Mouse (Mus musculus): ENCODE measurements around the gene Fbxl2.
A peak's percentile ranks its signal among the peaks of the same experiment; 100 is the strongest.

Fbxl2 gene

DNA sequence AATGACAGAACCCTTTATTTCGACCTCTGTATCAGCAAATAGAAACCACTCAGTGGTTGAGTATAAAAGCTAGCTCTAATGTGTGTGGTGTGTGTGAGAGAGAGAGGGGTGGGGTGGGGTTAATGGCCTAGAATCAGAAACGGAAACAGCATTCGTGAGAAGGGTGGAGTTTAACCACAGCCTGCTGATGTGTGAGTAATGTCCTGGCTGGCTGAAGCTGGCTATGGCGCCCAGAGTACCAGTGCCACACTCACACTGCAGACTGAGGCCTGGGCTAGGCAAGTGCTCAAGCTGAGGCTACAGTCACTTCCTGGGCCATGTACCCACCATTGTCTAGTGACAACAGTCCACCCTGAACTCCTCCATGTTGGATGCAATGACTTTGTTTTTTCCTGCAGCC lies 29.6 kb downstream of the Fbxl2 start:
- no peak for DNase-seq

DNA sequence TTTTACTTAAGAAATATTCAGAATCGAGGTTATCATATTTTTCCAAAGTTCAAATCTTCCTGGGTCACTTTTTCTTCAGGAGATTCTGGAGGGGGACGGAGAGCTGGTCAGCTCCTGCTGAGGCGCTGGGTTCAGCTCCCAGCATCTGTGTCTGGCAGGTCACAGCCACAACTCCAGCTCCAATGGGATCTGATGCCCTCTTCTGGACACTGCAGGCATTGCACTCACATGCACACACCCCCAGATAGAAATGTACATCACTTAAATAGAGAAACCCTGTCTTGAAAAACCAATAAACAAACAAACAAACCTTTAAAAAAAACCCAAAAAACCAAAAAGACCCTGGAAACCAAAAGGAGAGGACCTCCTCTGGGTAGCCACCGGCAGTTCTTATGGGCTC lies 30.3 kb downstream of the Fbxl2 start:
- DNase-seq, result no peak

DNA sequence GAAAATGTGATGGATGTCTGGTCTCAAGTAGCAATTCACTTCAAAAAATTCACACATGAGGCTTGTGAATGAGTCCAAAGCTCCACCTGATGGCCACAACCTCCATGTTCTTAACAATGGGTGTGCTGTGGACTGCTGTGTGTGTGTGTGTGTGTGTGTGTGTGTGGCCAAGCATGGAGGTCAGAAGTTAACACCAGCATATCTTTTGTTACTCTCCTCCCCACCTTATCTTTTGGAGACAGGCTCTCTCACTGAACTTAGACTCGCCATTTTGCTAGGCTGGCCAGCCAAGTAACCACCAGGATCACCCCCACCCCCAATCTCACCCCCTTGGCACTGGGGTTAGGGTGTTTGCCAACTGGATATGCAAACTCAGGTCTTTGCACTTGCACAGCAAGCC lies 32.0 kb downstream of the Fbxl2 start:
- no peak for DNase-seq

DNA sequence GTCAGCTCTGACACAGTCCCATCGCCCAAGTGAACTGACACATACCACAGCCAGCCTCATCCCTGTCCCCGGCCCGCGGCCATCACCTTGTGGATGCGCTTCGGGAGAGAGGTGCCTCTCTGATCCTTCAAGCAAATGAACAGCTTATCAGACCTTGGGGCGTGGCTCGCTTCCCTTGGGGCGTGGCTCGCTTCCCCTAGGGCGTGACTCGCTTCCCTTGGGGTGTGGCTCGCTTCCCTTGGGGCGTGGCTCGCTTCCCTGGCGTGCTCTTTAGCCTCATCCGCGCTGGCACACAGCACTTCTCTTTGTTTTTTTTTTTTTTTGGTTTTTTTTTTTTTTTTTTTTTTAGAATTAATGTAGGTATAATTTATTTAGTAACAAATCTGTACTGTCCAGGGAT lies 34.8 kb downstream of the Fbxl2 start:
- DNase-seq, result no peak

DNA sequence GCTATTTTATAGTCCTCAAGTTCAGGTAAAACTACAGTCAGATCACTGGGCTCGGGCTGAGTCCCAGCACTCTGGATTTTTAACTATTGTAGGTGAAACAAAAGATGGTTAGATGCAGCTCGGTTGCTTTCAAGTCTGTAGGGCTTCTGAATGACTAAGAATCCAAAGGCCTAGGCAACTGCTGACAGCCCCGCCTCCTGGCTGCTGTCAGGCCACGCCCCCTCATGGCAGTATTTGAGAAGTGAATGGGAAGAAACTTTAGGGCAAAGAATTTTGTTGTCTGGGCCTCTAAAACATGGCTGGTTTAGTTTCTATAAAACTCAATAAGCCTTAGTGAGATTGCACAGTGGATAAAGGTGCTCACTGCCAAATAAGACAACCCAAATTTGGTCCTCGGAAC lies 36.5 kb downstream of the Fbxl2 start:
- DNase-seq, result no peak

DNA sequence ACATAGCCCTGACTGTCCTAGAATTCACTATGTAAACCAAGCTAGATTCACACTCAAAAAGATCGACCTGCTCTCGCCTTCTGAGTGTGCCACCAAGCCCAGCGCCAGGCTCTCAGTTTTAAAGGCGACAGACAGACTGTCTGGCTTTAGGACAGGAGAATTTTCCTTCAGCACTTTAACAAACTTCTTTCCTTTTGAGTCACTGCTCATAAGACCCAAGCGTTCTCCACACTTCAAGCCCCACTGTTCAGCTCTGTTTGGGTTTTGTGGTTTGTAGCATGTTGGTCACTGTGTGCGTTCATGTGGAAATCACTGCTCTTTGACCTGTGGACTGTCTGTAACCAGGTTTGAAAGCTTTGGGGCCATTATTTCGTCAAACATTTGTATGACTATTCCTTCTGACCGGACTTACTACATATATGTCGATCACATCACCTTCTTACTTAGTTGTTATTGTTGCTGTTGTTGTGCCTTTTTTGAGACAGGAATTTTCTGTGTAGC lies 38.1 kb downstream of the Fbxl2 start:
- peak; percentile 25 for DNase-seq

DNA sequence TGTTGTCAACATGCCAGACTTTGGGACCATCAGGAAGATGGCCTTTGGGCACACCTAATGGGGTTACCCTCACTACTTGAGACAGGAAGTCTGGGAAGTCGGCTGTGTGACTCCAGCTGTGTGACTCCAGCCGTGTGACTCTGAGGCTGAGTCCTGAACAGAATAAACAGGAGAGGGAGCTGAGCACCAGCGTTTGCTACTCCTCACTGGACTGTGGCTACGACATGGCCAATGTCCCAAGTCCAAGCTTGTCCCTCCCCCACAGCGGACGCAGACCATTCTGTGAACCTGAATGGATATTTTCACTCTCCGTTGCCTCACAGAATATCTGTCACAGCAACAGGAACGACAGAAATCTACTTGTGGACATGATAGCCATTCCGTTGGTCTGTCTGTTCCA lies 39.2 kb downstream of the Fbxl2 start:
- DNase-seq, result peak; percentile 59

DNA sequence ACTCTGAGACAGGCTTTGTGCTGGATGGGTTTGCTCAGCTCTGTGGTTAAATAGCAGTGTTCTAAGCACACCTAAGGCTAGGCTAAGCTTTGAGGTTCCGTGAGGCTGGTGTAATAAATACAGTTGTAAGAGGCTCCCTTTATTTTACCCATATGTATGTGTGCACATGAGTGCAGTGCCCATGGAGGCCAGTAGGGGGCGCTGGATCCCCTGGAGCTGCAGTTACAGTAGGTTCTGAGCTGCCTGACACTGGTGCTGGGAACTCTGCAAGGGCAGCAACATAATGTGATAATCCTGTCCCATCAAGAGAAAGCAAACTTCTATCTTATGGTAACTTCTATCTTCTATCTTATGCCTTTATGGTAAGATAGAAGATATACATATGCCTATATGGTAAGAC lies 47.7 kb downstream of the Fbxl2 start:
- no peak for DNase-seq

DNA sequence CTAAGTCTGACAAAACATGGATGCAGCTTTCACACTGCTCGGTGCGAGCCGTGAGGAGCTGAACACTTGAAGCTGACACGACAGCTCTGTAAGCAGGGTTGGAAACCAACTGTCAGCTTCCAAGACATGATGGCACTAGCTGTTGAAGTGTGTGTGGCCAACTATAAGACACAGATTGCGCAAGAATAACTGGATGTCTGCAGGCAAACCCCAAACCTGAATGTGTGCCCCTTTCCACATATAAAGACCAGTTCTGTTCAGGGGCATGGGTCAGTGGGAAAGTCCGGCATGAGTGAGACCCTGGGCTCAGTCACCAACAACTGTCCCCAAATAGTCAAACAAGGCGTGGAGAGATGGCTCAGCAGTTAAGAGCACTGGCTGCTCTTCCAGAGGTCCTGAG lies 53.2 kb downstream of the Fbxl2 start:
- no peak for DNase-seq

DNA sequence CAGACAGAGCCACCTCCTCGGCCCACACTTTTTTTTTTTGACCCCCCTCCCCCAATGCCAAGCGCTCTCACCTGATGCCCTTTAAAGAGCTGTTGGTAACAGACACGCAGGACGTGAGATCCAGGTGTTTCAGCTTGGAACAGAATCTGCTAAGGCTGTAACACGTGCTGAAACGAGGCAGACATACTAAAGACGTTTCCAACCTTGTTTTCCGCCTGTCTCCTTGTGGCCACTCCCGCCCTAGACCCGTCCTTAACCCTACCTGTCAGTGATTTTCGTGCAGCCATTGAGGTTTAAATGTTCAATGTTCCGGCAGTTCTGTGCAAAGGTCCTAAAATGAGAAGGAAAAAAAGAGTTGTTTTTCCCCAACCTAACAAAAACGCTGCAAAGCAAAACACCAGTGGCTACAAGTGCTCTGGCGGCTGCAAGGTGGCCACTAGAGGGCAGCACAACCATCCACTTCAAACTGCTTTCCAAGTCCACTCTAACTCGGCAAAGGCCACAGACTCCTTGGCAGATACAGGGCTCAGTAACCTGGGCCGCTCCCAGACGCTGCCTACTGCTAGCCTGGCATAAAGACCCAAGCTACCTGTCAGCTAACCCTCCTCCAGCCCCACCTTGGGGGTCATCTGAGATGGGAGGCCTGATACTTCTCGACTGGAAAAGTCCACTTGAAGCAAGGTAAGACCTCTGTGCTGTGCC lies 55.3 kb downstream of the Fbxl2 start:
- DNase-seq, result peak; percentile 89

DNA sequence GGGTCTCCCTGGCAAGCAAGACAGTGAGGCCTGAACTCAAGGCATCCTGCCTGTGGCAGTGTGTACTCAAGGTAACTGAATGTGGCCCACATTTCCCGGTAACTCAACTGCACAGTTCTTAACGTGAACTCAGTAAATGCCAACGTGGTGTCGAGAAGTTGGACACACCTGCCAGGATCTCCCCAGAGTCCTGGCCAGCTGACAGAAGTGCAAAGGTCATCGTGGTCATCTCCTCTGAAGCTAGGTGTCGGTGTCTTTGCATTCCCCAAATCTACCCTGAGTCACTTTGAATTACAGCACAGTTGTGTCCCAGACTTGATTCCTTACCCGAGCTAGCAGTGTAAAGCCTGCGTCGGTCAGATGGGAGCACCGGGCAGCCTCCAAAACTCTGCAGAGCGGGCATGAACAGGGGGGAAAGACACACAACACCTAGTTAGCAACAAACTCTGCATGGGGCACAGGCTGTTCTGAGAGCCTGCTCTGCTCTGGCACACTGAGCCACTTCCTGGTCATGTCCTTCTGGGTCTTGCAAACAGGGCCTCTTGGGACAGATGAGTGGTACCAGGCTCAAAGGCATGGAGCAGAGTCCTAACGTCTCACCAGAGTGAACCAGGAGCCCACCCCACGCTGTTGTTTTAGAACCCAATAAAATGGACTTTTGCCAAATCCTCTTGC lies 60.9 kb downstream of the Fbxl2 start:
- DNase-seq, result peak; percentile 69

DNA sequence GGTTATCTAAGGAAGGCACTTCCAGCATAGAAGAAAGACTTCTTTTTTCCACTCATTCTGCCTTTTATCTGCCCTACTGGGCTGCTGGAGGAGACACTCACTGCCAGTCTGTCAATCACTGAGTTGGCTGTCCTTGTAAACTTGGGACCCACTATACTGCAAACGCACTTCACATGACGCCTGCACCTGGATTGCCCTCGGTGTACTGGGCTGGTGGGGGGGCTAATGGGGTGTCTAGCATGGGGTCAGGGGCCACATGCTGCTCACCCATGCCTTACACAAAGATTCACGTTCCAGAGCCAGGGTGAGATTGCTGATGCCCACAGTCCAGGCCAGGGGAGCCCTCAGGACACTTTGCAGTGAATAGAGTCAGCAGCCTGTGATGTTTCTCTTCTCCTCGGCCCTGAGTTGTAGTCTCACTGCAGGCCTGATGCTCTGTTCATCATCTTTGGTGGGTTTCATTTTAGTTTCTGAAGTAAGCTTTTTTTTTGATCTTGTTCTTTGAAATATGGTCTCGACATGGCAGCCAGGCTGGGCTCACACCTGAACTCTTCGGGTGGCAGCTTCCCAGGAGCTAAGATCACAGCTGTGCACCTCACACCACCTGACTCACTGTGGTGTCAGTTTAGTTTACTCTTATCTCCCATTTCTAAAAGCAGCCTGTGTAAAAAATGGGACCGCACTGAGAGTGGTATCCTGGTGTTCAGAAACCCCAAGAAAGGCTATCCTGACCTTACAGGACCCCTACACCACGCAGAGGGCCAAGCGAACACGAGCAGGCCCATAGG lies 62.9 kb downstream of the Fbxl2 start:
- no peak for DNase-seq

DNA sequence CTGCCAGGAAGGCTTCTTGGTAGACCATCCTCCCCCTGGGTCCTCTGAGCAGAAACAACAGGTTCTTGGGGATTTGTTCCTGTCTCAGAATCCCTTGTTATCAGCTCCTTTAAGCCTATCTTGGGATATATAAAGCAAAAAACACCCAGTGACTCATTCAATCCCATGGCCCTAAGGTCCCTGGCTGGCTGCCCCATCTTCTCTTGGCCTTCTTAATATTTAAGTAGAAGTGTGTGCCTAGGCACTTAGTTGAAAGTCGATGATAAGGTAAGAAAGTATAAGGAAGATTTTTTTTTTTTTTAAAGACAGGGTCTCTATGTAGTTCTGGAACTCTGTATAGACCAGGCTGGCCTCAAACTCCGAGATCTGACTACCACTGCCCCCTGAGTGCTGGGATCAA lies 63.5 kb downstream of the Fbxl2 start:
- DNase-seq, result no peak

DNA sequence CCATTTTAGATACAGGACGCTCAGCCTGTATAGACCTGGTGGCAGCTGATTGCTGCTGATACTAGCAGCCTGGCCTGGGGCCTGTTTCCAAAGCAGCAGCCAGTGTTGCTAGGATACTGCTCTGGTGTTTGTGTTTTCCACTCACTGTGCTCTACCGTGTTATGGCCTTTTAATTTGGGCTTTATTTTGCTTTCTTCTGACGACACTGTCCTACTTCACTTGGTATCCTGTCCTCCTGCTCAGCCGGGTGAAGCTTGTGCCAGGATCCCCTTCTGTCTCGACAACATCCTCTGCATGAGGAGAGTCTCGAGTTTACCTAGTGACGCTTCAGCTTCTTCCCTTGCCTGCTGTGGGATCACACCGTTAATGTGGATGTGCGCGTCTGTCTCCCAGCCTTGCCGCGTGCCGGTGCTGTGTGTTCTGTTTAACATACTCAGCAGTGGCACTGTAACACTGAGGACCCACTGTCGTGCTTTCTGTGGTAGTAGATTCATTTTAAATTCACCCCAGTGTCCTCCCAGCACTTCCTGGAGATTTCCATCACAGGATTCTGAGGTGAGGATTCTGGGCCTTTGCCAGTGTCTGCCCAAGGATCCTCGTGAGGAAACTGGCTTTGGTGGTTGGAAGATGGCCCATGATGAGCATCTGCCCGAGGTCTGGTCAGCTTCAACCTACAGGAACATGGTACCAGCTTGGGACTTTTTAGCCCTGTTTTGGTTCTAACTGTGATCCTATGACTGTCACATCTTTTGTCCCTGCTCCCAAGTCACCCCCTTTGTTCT lies 64.7 kb downstream of the Fbxl2 start:
- DNase-seq, result peak; percentile 28

DNA sequence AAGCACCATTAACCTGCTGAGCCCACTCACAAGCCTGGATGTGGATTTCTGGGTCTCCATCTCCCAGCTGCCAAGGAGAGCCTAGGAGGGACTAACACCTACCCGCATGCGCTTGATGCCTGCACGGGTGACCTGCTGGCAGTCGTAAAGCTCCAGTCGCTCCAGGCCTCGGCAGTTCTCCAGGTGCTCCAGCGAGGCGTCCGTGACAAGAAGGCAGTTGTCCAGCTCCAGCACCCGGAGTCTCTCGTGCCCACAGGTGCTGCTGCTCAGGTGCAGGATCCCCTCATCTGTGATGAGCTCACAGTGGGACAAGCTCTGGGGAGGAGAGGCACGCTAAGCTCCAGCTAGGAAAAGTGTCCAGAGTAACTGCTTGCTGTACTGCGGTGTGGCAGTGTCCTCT lies 66.6 kb downstream of the Fbxl2 start:
- DNase-seq, result peak; percentile 45

DNA sequence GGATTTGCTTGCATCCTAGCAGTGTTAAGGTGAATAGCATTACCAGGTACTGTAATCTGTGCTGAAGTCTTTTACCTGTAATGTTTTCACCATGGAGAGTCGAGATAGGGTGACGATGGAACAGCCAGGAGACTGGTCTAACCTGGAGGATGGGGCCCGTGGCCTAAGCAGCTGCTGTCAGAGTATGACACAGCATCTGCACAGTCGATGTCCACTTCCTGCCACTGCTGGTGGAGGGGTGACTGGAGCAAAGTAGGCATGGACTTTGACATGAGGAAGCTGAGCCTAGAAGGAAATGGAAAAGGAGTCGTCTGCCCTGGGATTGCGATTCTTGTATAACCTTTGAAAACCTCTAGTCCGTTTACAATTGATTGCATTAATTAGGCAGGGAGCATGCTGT lies 67.3 kb downstream of the Fbxl2 start:
- no peak for DNase-seq

DNA sequence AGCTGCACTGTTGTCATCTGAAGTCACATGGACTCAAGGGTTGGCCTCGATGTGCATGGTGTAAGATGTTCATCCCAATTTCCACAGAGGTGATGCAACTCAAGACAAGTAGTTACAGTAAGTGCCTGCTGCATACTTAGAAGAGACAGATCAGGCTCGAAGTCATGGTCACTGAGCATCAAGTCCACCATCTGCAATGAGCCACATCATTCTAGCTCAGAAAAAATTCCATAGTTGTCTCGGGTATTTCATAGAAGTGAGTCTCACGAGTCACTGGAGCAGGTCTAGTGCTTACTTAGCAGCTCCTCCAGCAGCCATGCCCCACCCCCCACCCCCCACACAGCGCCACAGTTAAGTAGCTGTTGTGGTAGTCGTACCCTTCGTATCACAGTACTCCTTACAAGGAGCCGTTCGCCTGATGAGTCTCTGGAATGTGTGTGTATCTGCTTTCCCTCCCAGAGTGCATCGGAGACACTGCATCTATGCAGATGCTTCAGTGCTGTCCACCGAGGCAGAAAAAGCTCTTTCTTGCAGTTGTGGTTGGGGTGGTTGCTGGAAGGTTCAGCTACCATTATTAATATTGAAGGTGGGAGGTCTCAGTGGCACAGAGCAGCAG lies 68.7 kb downstream of the Fbxl2 start:
- no peak for DNase-seq

DNA sequence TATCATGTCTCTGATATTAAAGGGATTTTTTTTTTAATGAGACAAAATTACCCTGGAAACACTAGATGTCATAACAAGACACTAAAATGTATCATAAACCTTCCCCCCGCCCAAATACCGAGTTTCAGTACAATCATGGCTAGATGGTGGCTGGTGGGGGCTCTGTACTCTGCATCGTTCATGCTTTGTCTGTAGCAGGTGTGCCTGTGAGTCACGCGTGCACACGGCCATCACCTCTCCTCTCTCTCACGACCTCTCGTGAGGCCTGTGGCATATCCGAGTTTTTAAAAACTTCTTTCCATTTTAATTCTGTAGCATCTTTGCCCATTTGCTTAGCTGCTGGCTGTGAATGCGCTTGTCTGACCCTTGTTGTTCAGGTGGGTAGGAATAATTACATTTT lies 69.7 kb downstream of the Fbxl2 start:
- no peak for DNase-seq

DNA sequence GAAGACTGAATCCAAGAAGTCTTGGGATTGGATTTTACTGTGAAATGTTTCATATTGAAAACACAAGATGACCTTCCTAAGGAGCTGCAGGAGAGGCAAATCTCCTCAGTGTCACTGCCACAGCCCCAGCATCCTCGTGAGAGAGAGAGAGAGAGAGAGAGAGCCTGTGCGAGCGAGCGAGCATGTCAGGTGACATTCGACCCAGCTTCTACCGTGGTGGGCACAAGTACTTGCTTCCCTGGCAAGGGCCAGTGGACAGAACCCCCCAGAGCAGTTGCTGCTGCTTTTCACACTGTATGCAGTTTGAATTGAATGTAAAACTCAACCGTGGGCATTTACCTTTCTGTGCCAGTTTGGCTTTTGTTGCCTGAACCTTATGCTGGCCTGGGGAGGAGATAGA lies 70.5 kb downstream of the Fbxl2 start:
- DNase-seq, result no peak

DNA sequence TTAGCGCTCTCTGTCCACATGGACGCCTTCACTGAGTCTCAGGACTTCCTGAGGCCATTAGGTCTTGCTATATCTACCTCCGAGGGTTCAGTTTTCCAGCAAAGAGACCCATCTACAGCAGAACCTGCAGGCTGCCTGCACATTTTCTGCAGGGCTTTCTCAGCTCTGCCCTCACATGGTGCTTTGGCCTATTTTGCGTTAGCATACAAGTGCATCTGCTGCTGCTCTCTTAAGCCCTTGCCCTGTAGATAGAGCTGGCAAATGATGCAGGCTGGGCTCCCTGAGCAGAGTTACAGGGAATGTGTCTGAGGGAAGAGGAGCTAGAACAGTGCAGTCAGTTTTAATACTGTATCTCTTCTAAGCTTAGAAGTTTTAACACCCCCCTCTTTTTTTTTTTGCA lies 71.0 kb downstream of the Fbxl2 start:
- no peak for DNase-seq

DNA sequence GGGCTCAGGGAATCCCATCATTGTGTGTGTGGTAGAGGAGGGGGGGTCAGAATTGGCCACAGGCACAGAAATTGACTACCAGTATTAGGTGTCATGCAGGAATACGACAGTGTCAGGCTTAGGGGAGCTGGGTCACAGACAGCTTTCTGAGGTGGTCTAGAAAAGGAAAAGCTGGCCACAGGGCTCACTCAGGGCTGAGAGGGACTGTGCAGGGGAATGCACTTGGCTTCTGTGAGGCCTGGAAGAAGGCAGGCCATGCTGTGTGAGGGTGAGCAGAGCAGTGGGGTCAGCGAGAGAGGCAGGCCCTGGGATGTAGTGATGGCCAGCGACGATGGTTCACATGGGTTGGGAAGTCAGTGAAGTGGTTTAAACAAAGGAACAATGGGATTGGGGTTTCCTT lies 72.1 kb downstream of the Fbxl2 start:
- DNase-seq, result no peak

DNA sequence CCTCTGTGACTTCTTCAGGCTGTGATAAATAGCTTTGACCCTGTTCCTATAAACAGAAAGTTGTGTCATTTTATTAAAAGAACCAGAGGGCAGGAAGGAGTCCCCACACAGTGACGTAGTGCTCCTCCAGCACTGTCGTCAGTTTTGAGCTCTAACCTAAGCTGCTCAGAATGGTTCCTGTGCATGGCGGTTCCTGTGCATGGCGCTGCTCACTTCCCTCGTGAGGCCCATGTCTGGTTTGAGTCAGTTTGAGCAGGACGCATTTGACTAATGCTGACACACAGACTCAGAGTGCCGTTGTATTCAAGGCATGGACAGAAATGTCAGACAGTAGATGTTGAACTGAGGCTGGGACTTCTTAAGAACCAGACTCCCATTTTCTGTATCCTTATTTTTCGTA lies 74.4 kb downstream of the Fbxl2 start:
- no peak for DNase-seq

DNA sequence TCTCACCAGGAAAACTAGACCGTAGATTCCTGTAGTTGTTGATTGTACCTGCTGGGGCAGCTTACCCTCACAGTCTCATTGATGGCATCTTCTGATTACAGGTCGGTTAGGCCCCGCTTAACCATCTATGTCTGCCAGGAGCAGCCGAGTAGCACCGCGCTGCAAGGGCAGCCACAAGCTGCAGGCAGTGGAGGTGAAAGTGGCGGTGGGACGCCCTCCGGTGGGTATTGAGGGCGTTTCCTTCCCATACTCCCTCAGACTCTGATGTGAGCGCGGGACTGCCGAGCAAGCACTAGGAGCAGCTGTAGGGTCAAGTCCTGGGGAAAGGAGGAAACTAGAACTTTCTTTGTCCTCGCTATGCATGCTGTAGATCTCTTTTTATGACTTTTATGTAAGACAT lies 76.0 kb downstream of the Fbxl2 start:
- no peak for DNase-seq

Measured in kidney, postnatal 14 days (tissue).